Mouse (Mus musculus): ENCODE measurements at regions not wholly inside any gene's neighbourhood (a gene's known extent, or its start where the extent isn't known, plus 50 kb on each side); places are given as distances from the start of the nearest gene placed in this dataset.

DNA sequence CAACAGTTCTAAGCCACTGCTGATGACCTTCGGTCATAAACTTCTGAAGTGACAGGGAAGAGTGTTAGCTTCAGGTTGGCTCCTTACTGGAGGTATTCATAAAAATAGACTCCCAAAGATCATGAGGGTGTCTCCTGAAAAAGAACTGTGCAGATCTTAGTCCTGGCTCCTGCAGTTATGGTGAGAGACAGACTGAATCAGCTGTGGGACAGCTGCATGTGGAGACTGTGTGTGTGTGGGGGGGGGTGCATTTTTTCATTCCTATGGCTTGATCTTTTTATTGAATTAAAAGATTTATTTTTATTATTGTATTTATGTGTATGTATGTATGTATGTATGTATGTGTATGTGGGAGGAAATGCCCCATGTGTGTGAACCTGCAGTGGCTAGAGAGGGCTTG lies 149.9 kb upstream of the Trib2 start:
- no peak for DNase-seq (ENCODE audit: low spot score)

DNA sequence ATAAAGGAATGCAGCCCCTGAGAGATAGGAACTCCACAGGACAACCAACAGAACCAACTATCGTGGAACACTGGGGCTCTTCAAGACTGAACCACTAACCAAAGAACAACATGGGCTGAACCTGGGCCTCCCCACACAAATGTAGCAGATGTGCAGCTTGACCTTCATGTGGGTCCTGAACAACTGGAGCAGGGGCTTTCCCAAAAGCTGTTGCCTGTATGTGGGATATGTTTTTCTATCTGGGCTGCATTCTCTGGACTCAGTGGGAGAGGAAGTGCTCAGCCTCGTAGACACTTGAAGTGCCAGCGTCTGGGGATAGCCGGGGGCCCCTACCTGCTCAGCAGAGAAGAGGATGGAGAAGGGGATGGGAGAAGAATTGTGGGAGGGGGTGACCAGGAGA lies 149.2 kb upstream of the Trib2 start:
- DNase-seq (ENCODE audit: low spot score), result no peak

DNA sequence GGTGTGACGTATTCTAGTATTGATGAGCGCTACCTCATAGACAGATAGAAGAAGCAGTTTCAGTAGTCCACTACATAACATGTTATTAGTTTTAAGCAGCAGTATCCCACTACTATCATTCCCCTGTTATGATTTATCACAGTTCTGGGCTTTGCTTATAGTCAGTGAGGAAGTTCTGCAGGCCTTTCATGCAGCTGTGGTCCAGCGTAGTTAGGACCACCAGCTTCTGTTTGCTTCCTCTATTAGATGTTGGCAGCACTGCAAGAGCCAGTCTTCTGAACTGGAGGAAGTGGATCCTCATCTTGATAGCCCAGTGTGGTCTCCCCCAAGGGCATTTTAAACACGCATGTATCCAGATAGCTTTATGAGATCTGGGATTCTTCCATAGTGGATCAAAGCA lies 147.4 kb upstream of the Trib2 start:
- DNase-seq (ENCODE audit: low spot score), result no peak

DNA sequence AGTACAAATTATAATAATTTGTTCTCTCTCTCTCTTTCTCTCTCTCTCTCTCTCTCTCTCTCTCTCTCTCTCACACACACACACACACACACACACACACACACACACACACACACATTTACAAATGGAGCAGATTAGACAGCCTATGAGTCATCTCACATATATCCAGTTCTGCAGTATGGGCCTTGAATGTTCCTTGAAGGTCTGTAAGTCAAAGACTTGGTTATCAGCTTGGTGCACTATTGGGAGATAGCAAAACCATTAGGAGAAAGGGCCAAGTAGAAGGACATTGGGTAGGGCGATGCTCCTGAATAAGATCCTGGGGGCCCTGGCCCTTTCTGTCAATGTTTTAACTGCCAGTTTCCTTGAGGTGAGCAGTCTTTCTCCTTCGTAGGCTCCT lies 145.1 kb upstream of the Trib2 start:
- no peak for DNase-seq (ENCODE audit: low spot score)

DNA sequence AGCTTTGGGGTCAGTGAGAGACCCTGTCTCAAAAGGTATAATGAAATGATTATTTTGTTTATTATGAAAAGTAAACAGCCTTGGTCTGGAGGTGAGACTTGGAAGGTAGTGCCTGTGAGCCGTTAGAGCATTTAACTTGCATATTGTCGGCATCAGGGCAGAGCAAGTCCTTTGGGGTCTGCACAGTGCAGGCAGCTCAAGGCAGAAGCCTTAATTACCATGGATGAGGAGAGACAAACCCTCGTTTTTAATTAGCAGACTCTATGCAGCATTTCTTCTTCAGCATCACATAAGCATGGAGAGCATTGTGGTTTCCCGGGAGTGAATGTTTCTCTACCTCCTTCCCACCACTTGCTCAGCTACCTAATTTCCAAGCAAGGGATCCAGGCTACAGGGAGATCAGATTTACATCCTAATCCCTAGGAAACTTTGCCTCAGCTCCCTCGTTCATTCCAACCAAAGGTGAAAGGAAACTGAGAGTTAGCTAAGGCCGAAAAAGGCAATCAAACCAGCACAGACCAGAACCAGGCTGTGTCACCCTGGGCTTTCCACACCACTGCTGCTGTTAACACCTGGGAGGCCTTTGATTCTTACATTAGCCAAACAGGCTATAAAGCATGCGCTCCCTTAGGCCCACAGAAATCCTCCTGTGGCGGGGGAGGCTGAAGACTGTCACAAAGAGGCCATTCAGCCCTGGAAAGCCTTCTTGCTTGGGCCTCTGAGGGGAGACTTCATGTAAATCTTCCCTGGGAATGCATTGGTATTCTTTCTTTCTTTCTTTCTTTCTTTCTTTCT lies 120.9 kb upstream of the Trib2 start:
- DNase-seq (ENCODE audit: low spot score), result peak; percentile 13

DNA sequence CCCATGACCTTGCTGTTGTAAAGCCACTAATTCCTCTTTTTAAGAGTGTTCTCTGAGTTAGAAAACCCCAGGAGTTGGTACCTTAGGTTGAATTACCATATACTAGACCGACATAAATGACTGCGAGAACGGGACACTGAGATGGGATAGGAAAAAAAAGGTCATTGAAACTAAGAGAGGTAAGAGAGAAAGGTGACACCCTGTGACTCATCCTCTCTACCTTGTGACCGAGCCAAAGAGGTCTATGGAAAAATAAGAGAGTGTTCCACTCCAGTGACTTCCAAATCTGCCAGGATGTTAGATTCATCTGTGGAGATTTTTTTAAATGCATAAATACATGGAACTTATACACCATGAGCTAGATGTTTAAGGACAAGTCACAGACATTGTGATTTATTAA lies 115.3 kb upstream of the Trib2 start:
- no peak for DNase-seq (ENCODE audit: low spot score)

DNA sequence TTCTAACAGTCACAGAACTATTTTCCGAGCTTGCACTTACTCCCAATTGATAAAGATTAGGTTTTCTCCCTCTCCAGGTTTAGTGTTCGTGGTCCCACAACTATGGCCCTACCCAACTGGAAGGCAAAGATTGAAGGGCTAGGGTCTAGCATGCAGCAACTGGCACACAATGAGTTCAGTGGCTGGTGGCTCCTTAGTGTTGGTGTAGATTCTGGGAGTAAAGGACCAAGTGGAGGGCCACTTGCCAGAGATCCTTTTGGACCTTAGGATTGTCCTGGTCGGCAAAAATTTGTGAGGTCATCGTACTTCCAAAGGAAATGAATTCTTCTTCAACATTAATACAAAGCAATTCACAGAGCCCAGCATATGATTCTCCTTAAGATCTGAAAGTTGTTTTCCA lies 114.8 kb upstream of the Trib2 start:
- DNase-seq (ENCODE audit: low spot score), result no peak

DNA sequence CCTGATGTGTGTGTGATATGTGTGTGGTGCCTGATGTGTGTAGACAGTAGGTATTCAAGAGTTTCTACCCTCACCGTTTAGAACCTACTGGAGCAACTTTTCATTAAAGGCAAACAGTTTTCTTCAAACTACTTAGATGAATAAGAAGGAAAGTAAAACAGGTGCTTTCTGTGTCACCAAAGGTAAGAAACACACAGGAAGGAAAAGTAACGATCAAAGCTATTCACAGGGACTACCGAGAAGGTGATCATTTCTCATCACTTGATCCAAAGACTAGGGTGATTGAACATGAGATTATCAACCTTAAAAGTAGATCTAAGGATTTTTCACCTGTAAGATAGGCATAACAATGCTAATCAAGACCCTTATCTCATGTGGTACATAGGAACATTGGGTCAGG lies 113.4 kb upstream of the Trib2 start:
- no peak for DNase-seq (ENCODE audit: low spot score)

DNA sequence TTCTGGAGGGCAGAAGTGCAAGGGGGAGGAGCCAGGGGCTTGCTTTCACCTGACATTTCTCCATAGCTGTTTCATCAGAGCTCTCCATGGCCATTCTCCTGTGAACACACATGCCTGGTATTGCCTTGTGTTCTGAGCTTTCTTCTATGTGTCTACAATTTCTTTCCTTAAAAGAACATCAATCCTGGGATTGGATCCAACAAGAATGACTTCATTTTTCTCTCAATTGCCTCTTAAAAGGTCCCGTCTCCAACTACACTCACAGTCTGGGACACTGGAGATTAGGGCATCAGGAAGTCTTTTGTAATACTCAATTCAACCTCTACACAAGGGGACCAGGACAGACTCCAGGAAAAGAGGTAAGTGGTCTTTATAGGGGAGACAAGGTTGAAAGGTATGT lies 112.8 kb upstream of the Trib2 start:
- no peak for DNase-seq (ENCODE audit: low spot score)

DNA sequence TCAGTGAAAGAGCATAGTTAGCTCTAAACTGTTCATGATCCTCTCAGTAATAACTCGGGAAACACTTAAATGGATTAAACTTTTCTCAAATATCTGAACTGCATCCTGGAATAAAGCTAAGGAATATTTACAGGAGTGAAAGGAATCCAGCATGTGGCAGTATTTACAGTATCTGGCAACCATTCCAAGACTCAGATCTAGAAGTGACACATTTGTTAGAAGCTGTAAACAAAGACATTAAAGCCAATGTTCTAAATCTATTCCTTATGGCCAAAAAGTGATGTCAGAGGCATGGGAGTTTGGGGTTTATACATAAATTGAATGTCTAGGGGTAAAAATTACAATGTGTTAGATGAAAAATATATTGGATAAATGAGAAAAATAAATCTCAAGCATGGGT lies 101.6 kb upstream of the Trib2 start:
- no peak for DNase-seq (ENCODE audit: low spot score)

DNA sequence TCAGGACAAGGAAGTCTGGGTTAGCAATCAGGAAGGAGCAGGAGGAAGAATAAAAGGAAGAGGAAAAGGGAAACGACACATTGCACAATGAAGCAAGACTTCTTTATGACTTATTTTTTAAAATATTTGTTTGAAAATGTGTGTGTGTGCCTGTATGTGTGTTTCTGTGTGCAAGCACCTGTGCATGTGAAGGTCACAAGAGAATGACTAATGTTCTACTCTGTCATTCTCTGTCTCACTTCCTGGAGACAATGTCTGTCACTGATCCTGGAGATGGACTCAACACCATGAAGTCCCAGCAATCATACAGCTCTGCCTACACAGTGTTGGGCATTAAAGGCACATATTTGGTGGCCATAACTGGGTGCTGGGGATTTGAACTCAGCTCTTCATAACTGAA lies 96.2 kb upstream of the Trib2 start:
- DNase-seq (ENCODE audit: low spot score), result no peak

DNA sequence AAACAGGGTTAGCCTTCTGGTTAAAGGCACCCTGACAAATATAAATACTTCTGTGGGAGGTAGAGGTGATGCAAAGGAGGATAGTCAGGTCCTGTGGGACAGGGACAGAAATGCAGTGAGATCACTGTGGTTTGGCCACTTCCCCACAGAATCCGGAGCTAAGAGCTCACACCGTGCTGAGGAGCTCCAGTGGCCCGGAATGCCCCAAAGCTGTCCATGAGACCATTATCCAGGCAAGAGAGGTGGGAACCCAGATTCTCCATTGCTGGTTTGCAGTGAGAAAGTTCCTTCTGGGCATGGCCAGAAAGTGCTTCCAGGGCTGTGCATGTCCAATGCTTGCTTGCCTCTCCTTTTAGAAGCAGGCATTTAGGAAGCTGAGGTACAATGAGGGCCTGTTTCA lies 95.8 kb upstream of the Trib2 start:
- no peak for DNase-seq (ENCODE audit: low spot score)

DNA sequence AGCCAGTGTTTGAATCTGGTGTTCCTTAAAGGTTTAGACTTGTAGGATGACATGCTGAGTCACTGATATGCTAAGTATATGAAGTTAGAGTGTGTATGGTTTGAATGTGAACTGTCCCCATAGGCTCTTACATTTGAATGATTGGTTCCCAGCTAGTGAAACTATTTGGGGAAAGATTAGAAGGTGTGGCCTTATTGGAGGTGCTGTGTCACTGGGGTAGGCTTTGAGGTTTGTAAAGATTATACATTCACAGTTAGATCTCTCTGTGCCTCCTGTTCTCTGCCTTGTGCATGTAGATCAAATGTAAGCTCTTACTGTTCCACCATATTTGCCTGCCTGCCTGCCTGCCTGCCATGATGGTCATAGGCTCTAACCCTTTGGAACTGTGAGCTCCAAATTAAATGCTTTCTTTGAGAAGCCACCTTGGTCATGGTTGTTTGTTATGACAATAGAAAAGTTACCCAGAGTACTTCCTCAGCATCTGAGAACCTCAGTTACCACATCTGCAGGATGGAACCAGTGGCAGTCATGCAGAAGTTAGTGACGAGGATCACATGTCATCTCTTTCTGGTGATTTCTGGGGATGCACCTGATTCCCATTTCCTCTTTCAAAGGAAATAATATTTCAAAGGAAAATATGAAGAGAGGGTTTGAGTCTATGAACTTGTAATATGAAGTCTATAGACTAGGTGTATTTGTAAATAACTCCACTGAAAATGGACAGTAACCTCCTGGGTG lies 94.7 kb upstream of the Trib2 start:
- no peak for DNase-seq (ENCODE audit: low spot score)

DNA sequence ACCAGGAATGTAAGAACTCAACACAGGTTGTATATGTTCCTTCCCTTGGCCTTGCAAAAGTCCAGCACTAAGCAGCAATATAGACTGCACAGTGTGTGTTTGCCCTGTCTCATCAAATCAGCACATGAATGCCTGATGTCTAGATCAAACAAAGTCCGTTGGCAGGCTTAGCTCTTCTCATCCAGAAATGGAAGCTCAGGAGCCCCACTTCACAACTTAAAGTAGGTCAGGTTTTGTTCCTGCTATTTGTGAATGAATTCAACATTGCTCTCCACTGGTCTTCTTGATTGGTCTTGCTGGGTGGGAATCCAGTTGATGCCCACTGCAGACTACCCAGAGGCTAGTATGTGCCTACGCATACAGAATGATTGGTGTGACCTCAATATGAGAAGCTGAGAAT lies 80.8 kb upstream of the Trib2 start:
- peak; percentile 86 for DNase-seq (ENCODE audit: low spot score)

DNA sequence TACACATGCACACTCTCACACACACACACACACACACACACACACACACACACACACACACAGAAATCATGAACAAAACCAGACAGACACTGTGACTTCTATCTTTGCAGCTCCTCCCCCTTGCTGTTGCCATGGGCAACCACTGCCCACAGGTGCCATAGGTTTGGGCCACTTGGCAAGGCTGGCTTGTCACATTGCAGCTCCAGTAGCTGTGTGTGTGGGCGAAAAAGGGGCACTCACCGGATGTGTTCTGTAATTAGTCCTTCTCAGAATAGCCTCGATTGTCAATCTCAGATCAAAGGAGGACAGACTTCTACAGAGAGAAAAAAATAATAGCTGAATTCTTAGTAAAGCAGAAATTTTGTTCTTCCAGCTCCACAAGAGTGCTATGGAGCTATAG lies 79.8 kb upstream of the Trib2 start:
- peak; percentile 46 for DNase-seq (ENCODE audit: low spot score)

DNA sequence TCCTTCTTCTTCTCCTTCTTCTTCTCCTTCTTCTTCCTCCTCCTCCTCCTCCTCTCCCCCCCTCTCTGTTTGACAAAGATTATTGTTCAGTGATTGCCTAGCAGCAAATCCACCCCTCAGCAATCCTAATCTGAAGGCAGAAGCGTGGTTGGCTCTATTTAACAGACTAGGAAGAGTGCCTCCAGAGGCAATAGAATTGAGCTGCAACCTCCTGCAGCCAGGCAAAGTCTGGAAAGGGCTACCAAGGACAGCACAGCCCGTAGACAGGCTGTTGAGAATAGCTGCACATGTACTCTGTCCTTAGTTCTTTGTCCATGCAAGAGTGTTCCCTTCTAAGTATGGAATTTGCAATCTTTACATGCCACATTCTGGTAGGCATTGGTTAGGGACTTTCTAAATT lies 78.5 kb upstream of the Trib2 start:
- DNase-seq (ENCODE audit: low spot score), result peak; percentile 11

DNA sequence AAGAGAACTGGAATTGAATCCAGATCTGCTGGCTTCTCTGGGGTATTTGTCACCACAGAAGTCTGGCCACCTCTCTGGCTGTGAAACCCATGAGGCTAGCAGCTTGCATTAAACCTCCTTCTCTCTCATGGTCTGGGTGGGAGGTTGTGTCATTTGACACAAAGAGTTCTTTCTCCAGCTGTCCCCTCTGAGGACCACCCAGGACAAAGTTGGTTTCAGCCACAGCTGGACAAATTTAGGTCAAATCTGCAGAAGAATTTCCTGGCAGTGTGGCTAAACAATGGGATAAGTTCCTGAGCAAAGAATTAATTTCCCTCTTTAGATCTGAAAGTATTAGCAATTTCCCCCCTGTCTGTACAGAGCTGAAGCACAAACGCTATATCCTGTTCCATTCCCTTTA lies 73.9 kb upstream of the Trib2 start:
- DNase-seq (ENCODE audit: low spot score), result peak; percentile 73

DNA sequence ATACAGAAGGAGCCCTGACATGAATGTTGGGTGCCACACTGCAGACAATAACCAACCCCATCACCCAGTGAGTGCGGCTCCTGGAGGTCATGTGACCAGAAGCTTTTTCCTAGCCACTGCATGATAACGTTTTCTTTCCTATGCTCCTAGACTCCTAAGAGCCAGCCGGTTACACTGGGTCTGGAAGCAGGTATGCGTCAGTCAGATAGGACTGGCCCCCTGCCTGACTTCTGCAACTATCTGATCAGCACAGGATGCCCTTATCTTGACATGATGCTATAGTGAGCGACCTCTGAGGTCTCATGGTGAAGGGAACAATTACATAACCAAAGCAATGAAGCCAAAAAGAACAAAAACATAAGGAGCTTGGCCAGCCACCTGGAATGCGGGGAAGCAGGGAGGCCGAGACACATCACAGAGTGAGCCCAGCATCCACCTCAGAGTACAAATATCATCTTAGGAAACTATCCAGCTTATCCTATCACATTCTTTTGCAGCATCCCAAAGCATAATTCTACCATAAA lies 63.2 kb upstream of the Trib2 start:
- DNase-seq (ENCODE audit: low spot score), result no peak

All from retina, embryonic 14.5 days (tissue).